Mouse (Mus musculus) neural tube, embryonic 13.5 days (tissue): ENCODE measurements at regions not wholly inside any gene's neighbourhood (a gene's known extent, or its start where the extent isn't known, plus 50 kb on each side); places are given as distances from the start of the nearest gene placed in this dataset.
"Not testable (repeated sequence)": the region's sequence is repeated elsewhere in the genome, so short reads cannot be mapped to it uniquely, and the experiment has no call there.

ENCODE experiments used
- ATAC-seq: fragments of 200-750 bp; cut with Nextera tagmentation; 2 replicates; pipeline ENCODE4 v1.8.0; 2017; ENCODE audit warnings: low read depth, mild to moderate bottlenecking, moderate TSS enrichment, moderate library complexity
- H3K27ac ChIP-seq: fragments of 300-500 bp; sonication (generic); replicated peaks from 2 replicates; pipeline ENCODE4 v1.5.1; 2015; ENCODE audit warnings: moderate library complexity, mild to moderate bottlenecking, inconsistent platforms
- H3K27me3 ChIP-seq: fragments of 300-500 bp; sonication (generic); 2 replicates; pipeline ENCODE4 v1.6.1; 2015; ENCODE audit warnings: mild to moderate bottlenecking, inconsistent platforms
- H3K36me3 ChIP-seq: fragments of 300-500 bp; sonication (generic); 2 replicates; pipeline ENCODE4 v1.6.1; 2015; ENCODE audit warnings: mild to moderate bottlenecking, inconsistent platforms
- H3K4me1 ChIP-seq: fragments of 300-500 bp; sonication (generic); replicated peaks from 2 replicates; pipeline ENCODE4 v1.6.1; 2015; ENCODE audit warnings: inconsistent platforms
- H3K4me2 ChIP-seq: fragments of 300-500 bp; sonication (generic); 2 replicates; pipeline ENCODE4 v1.6.1; 2015; ENCODE audit warnings: inconsistent platforms, mild to moderate bottlenecking, moderate library complexity
- H3K4me3 ChIP-seq: fragments of 300-500 bp; sonication (generic); 2 replicates; pipeline ENCODE4 v1.5.1; 2015; ENCODE audit warnings: mild to moderate bottlenecking, inconsistent platforms
- H3K9ac ChIP-seq: fragments of 300-500 bp; sonication (generic); 2 replicates; pipeline ENCODE4 v1.6.1; 2015; ENCODE audit warnings: moderate library complexity, mild to moderate bottlenecking, inconsistent platforms
- H3K9me3 ChIP-seq: fragments of 300-500 bp; sonication (generic); 2 replicates; pipeline ENCODE4 v1.6.1; 2016; ENCODE audit warnings: inconsistent platforms
- WGBS: fragments of 180-500 bp; shearing (Covaris S2); methylation state at CpG from one replicate; pipeline ENCODE4 v1.1.7; 2015; 5-methylcytosine and 5-hydroxymethylcytosine counted together

- no peak overlapping the region for H3K4me3 ChIP-seq
- H3K36me3 ChIP-seq = no peaks in the 10 kb centered on the region
- ATAC-seq = no peak
- WGBS = 25% methylated on average over 1 of the region's 1 CpGs
- peaks cover 4% of the 10 kb centered on the region; the same call in 1 of the 2 replicates for H3K4me1 ChIP-seq
- no peaks in the 10 kb centered on the region for H3K27me3 ChIP-seq
- no peak overlapping the region for H3K9ac ChIP-seq
- no peak overlapping the region for H3K27ac ChIP-seq
- H3K4me2 ChIP-seq = no peak overlapping the region
- H3K9me3 ChIP-seq = no peaks in the 10 kb centered on the region
Observed at GRCm38 (mm10) chr11:40309646-40310045, 385.4 kb downstream of the Mat2b start.

GRCm38 (mm10) chr11:40302568-40302967 lies 392.4 kb downstream of the Mat2b start:
- Histone ChIP-seq H3K4me2 (no peak overlapping the region), H3K4me3 (no peak overlapping the region), H3K9ac (no peak overlapping the region), H3K4me1 (no peaks in the 10 kb centered on the region), H3K27me3 (no peaks in the 10 kb centered on the region), H3K9me3 (no peaks in the 10 kb centered on the region), H3K36me3 (no peaks in the 10 kb centered on the region), H3K27ac (no peak overlapping the region)
- WGBS = 81% methylated on average over 2 of the region's 2 CpGs
- no peak for ATAC-seq

- 78% methylated on average over 10 of the region's 10 CpGs for WGBS
- not testable (repeated sequence) for ATAC-seq, H3K27me3 ChIP-seq
Observed at GRCm38 (mm10) chr11:40299987-40300386, 395.0 kb downstream of the Mat2b start.

GRCm38 (mm10) chr11:40286936-40287335 lies 408.1 kb downstream of the Mat2b start:
- H3K36me3 ChIP-seq = no peaks in the 10 kb centered on the region
- 0 out of 2 replicates have a peak, but pooled peaks cover 2% of the 10 kb centered on the region for H3K4me1 ChIP-seq
- WGBS = 17% methylated on average over 1 of the region's 1 CpGs
- H3K27ac ChIP-seq = no peak overlapping the region
- ATAC-seq = no peak
- no peak overlapping the region for H3K9ac ChIP-seq
- H3K9me3 ChIP-seq = no peaks in the 10 kb centered on the region
- no peak overlapping the region for H3K4me2 ChIP-seq
- H3K4me3 ChIP-seq = no peak overlapping the region
- H3K27me3 ChIP-seq = no peaks in the 10 kb centered on the region

More at GRCm38 (mm10) chr11:40299987-40300386, 395.0 kb downstream of the Mat2b start:
- not testable (repeated sequence) for H3K4me1 ChIP-seq, H3K9me3 ChIP-seq, H3K27ac ChIP-seq, H3K9ac ChIP-seq, H3K4me2 ChIP-seq, H3K4me3 ChIP-seq, H3K36me3 ChIP-seq

- no peak for ATAC-seq
Observed at GRCm38 (mm10) chr11:40286391-40286790, 408.6 kb downstream of the Mat2b start.

GRCm38 (mm10) chr11:40276737-40277136 lies 418.3 kb downstream of the Mat2b start:
- Histone ChIP-seq H3K9ac (no peak overlapping the region), H3K27me3 (no peaks in the 10 kb centered on the region), H3K4me2 (no peak overlapping the region), H3K36me3 (no peaks in the 10 kb centered on the region), H3K9me3 (no peaks in the 10 kb centered on the region), H3K4me1 (0 out of 2 replicates have a peak, but pooled peaks cover 8% of the 10 kb centered on the region), H3K4me3 (no peak overlapping the region), H3K27ac (peak overlapping the region; percentile 62)
- ATAC-seq = peak; percentile 78; the same call in 1 of the 2 replicates
- WGBS = 65% methylated on average over 1 of the region's 1 CpGs

More at GRCm38 (mm10) chr11:40286391-40286790, 408.6 kb downstream of the Mat2b start:
- no peak overlapping the region for H3K9ac ChIP-seq
- H3K4me1 ChIP-seq = 0 out of 2 replicates have a peak, but pooled peaks cover 2% of the 10 kb centered on the region
- H3K27ac ChIP-seq = no peak overlapping the region
- no peaks in the 10 kb centered on the region for H3K9me3 ChIP-seq
- 24% methylated on average over 4 of the region's 4 CpGs for WGBS
- H3K36me3 ChIP-seq = no peaks in the 10 kb centered on the region
- no peak overlapping the region for H3K4me2 ChIP-seq
- H3K27me3 ChIP-seq = no peaks in the 10 kb centered on the region
- H3K4me3 ChIP-seq = no peak overlapping the region

- no peak overlapping the region for H3K9ac ChIP-seq
- no peak for ATAC-seq
- no peaks in the 10 kb centered on the region for H3K9me3 ChIP-seq
- 88% methylated on average over 12 of the region's 12 CpGs for WGBS
- H3K27me3 ChIP-seq = no peaks in the 10 kb centered on the region
- no peaks in the 10 kb centered on the region for H3K4me1 ChIP-seq
- H3K4me3 ChIP-seq = no peak overlapping the region
- no peaks in the 10 kb centered on the region for H3K36me3 ChIP-seq
- H3K4me2 ChIP-seq = no peak overlapping the region
- no peak overlapping the region for H3K27ac ChIP-seq
Observed at GRCm38 (mm10) chr11:40253123-40253522, 441.9 kb downstream of the Mat2b start.

GRCm38 (mm10) chr11:40252399-40252798 lies 442.6 kb downstream of the Mat2b start:
- no peak overlapping the region for H3K9ac ChIP-seq
- no peak overlapping the region for H3K27ac ChIP-seq
- no peak overlapping the region for H3K4me2 ChIP-seq
- H3K27me3 ChIP-seq = no peaks in the 10 kb centered on the region
- H3K9me3 ChIP-seq = no peaks in the 10 kb centered on the region
- no peak overlapping the region for H3K4me3 ChIP-seq
- H3K4me1 ChIP-seq = no peaks in the 10 kb centered on the region
- ATAC-seq = no peak
- WGBS = 90% methylated on average over 3 of the region's 3 CpGs
- H3K36me3 ChIP-seq = no peaks in the 10 kb centered on the region

- Histone ChIP-seq H3K4me3 (no peak overlapping the region), H3K9ac (no peak overlapping the region), H3K4me2 (no peak overlapping the region), H3K27me3 (no peaks in the 10 kb centered on the region), H3K4me1 (no peaks in the 10 kb centered on the region), H3K9me3 (no peaks in the 10 kb centered on the region), H3K27ac (no peak overlapping the region), H3K36me3 (no peaks in the 10 kb centered on the region)
- no peak for ATAC-seq
- 87% methylated on average over 2 of the region's 2 CpGs for WGBS
Observed at GRCm38 (mm10) chr11:40251131-40251530, 443.9 kb downstream of the Mat2b start.

GRCm38 (mm10) chr11:40216391-40216790 lies 478.6 kb downstream of the Mat2b start:
- Histone ChIP-seq H3K9ac (no peak overlapping the region), H3K9me3 (no peaks in the 10 kb centered on the region), H3K4me1 (0 out of 2 replicates have a peak, but pooled peaks cover 6% of the 10 kb centered on the region), H3K27ac (no peak overlapping the region), H3K27me3 (no peaks in the 10 kb centered on the region), H3K4me3 (no peak overlapping the region), H3K4me2 (no peak overlapping the region), H3K36me3 (no peaks in the 10 kb centered on the region)
- ATAC-seq = no peak
- WGBS = 49% methylated on average over 8 of the region's 8 CpGs
